Mouse (Mus musculus) embryonic facial prominence, embryonic 11.5 days (tissue): ENCODE results near the gene Commd7. TPM values are rescaled to one million over a fixed set of nuclear protein-coding genes. Genes with fewer than 3 reads are reported as not detected.

Experiments
- ATAC-seq: fragments of 200-750 bp; cut with Nextera tagmentation; replicated peaks from 2 replicates; pipeline ENCODE4 v1.8.0; 2017; ENCODE audit warnings: low read depth; ENCODE audit not compliant: insufficient number of reproducible peaks, low FRiP score, low TSS enrichment
- DNase-seq: peaks from one replicate; pipeline ENCODE4 v3.0.0-alpha.2; 2015; ENCODE audit warnings: low spot score
- H3K27ac ChIP-seq: fragments of 300-500 bp; sonication (generic); replicated peaks from 2 replicates; pipeline ENCODE4 v1.5.1; 2014; ENCODE audit warnings: mild to moderate bottlenecking, low read depth, low read length, control low read depth
- H3K27me3 ChIP-seq: fragments of 300-500 bp; sonication (generic); 2 replicates; pipeline ENCODE4 v1.6.1; 2014; ENCODE audit warnings: mild to moderate bottlenecking, low read length, moderate library complexity, mixed read lengths; ENCODE audit not compliant: control insufficient read depth, insufficient read depth
- H3K36me3 ChIP-seq: fragments of 300-500 bp; sonication (generic); replicated peaks from 2 replicates; pipeline ENCODE4 v1.6.1; 2014; ENCODE audit warnings: low read depth, mild to moderate bottlenecking, low read length, moderate library complexity, mixed read lengths; ENCODE audit not compliant: control insufficient read depth, insufficient read depth
- H3K4me1 ChIP-seq: fragments of 300-500 bp; sonication (generic); 2 replicates; pipeline ENCODE4 v1.6.1; 2014; ENCODE audit warnings: low read length, mixed read lengths; ENCODE audit not compliant: control insufficient read depth, insufficient read depth
- H3K4me2 ChIP-seq: fragments of 300-500 bp; sonication (generic); 2 replicates; pipeline ENCODE4 v1.6.1; 2014; ENCODE audit warnings: low read depth, mild to moderate bottlenecking, control low read depth, low read length, moderate library complexity
- H3K4me3 ChIP-seq: fragments of 300-500 bp; sonication (generic); 2 replicates; pipeline ENCODE4 v1.5.1; 2014; ENCODE audit warnings: low read depth, low read length, control low read depth
- H3K9ac ChIP-seq: fragments of 300-500 bp; sonication (generic); replicated peaks from 2 replicates; pipeline ENCODE4 v1.6.1; 2014; ENCODE audit warnings: mild to moderate bottlenecking, control low read depth, low read length
- H3K9me3 ChIP-seq: fragments of 300-500 bp; sonication (generic); replicated peaks from 2 replicates; pipeline ENCODE4 v1.6.1; 2016; ENCODE audit warnings: mild to moderate bottlenecking, low read length, inconsistent platforms, mixed read lengths; ENCODE audit not compliant: control insufficient read depth
- WGBS: fragments of 180-500 bp; shearing (Covaris S2); extraction: QIAGEN DNeasy Blood & Tissue Kit; methylation state at CpG from one replicate; pipeline ENCODE4 v1.1.7; 2014; 5-methylcytosine and 5-hydroxymethylcytosine counted together
- polyA plus RNA-seq: library from polyadenylated mRNA; unstranded; fragments of >200 nt; fragmentation: Nextera tagmentation; extraction: Ambion mirVana; gene quantifications from 2 replicates; pipeline ENCODE4 v1.2.1, GENCODE M21; 2014

Gene Commd7
- polyA plus RNA-seq, 1 experiment from 2014 or later = 68.6 TPM

- Histone ChIP-seq H3K9me3 (no peaks in the 10 kb centered on the region), H3K27ac (no peak overlapping the region), H3K4me3 (no peak overlapping the region), H3K36me3 (no peaks in the 10 kb centered on the region), H3K4me2 (no peak overlapping the region), H3K27me3 (no peaks in the 10 kb centered on the region), H3K9ac (no peak overlapping the region), H3K4me1 (no peaks in the 10 kb centered on the region)
- no peak for ATAC-seq
- DNase-seq = no peak
- WGBS = 80% methylated on average over 3 of the region's 3 CpGs
Observed at GRCm38 (mm10) chr2:153606421-153606820, 26.2 kb downstream of the Commd7 start.

GRCm38 (mm10) chr2:153603724-153604123 lies 28.9 kb downstream of the Commd7 start:
- no peaks in the 10 kb centered on the region for H3K36me3 ChIP-seq
- H3K9me3 ChIP-seq = no peaks in the 10 kb centered on the region
- H3K4me2 ChIP-seq = no peak overlapping the region
- WGBS = 33% methylated on average over 4 of the region's 4 CpGs
- no peak overlapping the region for H3K27ac ChIP-seq
- H3K27me3 ChIP-seq = no peaks in the 10 kb centered on the region
- DNase-seq (no peak), ATAC-seq (no peak)
- no peaks in the 10 kb centered on the region for H3K4me1 ChIP-seq
- H3K4me3 ChIP-seq = no peak overlapping the region
- no peak overlapping the region for H3K9ac ChIP-seq

GRCm38 (mm10) chr2:153600667-153601648 lies 31.6 kb downstream of the Commd7 start:
- Histone ChIP-seq H3K36me3 (no peaks in the 10 kb centered on the region), H3K4me3 (no peak overlapping the region), H3K27me3 (no peaks in the 10 kb centered on the region), H3K9ac (no peak overlapping the region), H3K27ac (no peak overlapping the region), H3K4me1 (no peaks in the 10 kb centered on the region), H3K9me3 (no peaks in the 10 kb centered on the region), H3K4me2 (no peak overlapping the region)
- 63% methylated on average over 15 of the region's 16 CpGs for WGBS
- DNase-seq (no peak), ATAC-seq (no peak)

- WGBS = 62% methylated on average over 6 of the region's 6 CpGs
- H3K4me2 ChIP-seq = no peak overlapping the region
- H3K9ac ChIP-seq = no peak overlapping the region
- peak; percentile 54 for DNase-seq
- no peak overlapping the region for H3K27ac ChIP-seq
- peak; percentile 57; the same call in 1 of the 2 replicates for ATAC-seq
- no peaks in the 10 kb centered on the region for H3K9me3 ChIP-seq
- H3K4me3 ChIP-seq = no peak overlapping the region
- no peaks in the 10 kb centered on the region for H3K27me3 ChIP-seq
- no peaks in the 10 kb centered on the region for H3K36me3 ChIP-seq
- no peaks in the 10 kb centered on the region for H3K4me1 ChIP-seq
Observed at GRCm38 (mm10) chr2:153600021-153600666, 32.4 kb downstream of the Commd7 start.

- 68% methylated on average over 4 of the region's 4 CpGs for WGBS
- Histone ChIP-seq H3K27ac (no peak overlapping the region), H3K27me3 (no peaks in the 10 kb centered on the region), H3K4me3 (no peak overlapping the region), H3K4me2 (no peak overlapping the region), H3K36me3 (no peaks in the 10 kb centered on the region), H3K9ac (no peak overlapping the region), H3K9me3 (no peaks in the 10 kb centered on the region), H3K4me1 (no peaks in the 10 kb centered on the region)
- ATAC-seq (no peak), DNase-seq (no peak)
Observed at GRCm38 (mm10) chr2:153597626-153598025, 35.0 kb downstream of the Commd7 start.

GRCm38 (mm10) chr2:153597014-153597413 lies 35.6 kb downstream of the Commd7 start:
- H3K4me1 ChIP-seq = no peaks in the 10 kb centered on the region
- 71% methylated on average over 3 of the region's 3 CpGs for WGBS
- no peak for ATAC-seq

GRCm38 (mm10) chr2:153594998-153595397 lies 37.6 kb downstream of the Commd7 start:
- Histone ChIP-seq H3K4me2 (no peak overlapping the region), H3K27me3 (no peaks in the 10 kb centered on the region), H3K4me3 (no peak overlapping the region), H3K36me3 (no peaks in the 10 kb centered on the region), H3K9me3 (no peaks in the 10 kb centered on the region), H3K9ac (no peak overlapping the region), H3K4me1 (no peaks in the 10 kb centered on the region), H3K27ac (no peak overlapping the region)
- 48% methylated on average over 4 of the region's 4 CpGs for WGBS
- ATAC-seq (no peak), DNase-seq (no peak)

More at GRCm38 (mm10) chr2:153597014-153597413, 35.6 kb downstream of the Commd7 start:
- no peak overlapping the region for H3K9ac ChIP-seq
- H3K27me3 ChIP-seq = no peaks in the 10 kb centered on the region
- no peak for DNase-seq
- no peak overlapping the region for H3K4me3 ChIP-seq
- no peak overlapping the region for H3K4me2 ChIP-seq
- H3K9me3 ChIP-seq = no peaks in the 10 kb centered on the region
- no peaks in the 10 kb centered on the region for H3K36me3 ChIP-seq
- no peak overlapping the region for H3K27ac ChIP-seq

GRCm38 (mm10) chr2:153593186-153593585 lies 39.4 kb downstream of the Commd7 start:
- H3K9ac ChIP-seq = no peak overlapping the region
- no peaks in the 10 kb centered on the region for H3K27me3 ChIP-seq
- no peak overlapping the region for H3K27ac ChIP-seq
- H3K4me1 ChIP-seq = no peaks in the 10 kb centered on the region
- H3K4me3 ChIP-seq = no peak overlapping the region
- no peaks in the 10 kb centered on the region for H3K9me3 ChIP-seq
- H3K4me2 ChIP-seq = no peak overlapping the region
- H3K36me3 ChIP-seq = no peaks in the 10 kb centered on the region
- WGBS = 53% methylated on average over 9 of the region's 9 CpGs
- DNase-seq (no peak), ATAC-seq (no peak)
